Mouse (Mus musculus): ENCODE results near the gene Isx.
A peak's percentile ranks its signal among the peaks of the same experiment; 100 is the strongest.

Isx gene

GRCm38 (mm10) chr8:74903054-74903842, 30.3 kb downstream of the Isx start:
- no peak for DNase-seq

GRCm38 (mm10) chr8:74906333-74906732, 33.4 kb downstream of the Isx start:
- no peak for DNase-seq

- DNase-seq: no peak
Observed at GRCm38 (mm10) chr8:74910708-74911107, 37.7 kb downstream of the Isx start.

- DNase-seq: no peak
Observed at GRCm38 (mm10) chr8:74920691-74921421, 47.9 kb downstream of the Isx start.

- DNase-seq: no peak
Observed at GRCm38 (mm10) chr8:74921882-74922518, 49.0 kb downstream of the Isx start.

GRCm38 (mm10) chr8:74927940-74928339, 55.0 kb downstream of the Isx start:
- no peak for DNase-seq

- DNase-seq: peak; percentile 44
Observed at GRCm38 (mm10) chr8:74930731-74931130, 57.8 kb downstream of the Isx start.

GRCm38 (mm10) chr8:74935308-74935707, 62.3 kb downstream of the Isx start:
- DNase-seq: peak; percentile 71

- DNase-seq: peak; percentile 12
Observed at GRCm38 (mm10) chr8:74936656-74937055, 63.7 kb downstream of the Isx start.

- no peak for DNase-seq
Observed at GRCm38 (mm10) chr8:74942056-74942455, 69.1 kb downstream of the Isx start.
